Mouse (Mus musculus) erythroid progenitor cell, adult 5-6 weeks (primary cell): ENCODE measurements around the gene Gale. TPM values are rescaled to one million over a fixed set of nuclear protein-coding genes. Genes with fewer than 3 reads are reported as not detected.

ENCODE experiments used
- ATAC-seq: replicated peaks from 2 replicates; pipeline ENCODE4 v1.8.0; 2016; ENCODE audit warnings: moderate number of reproducible peaks, mild to moderate bottlenecking, moderate TSS enrichment, inconsistent platforms; ENCODE audit not compliant: poor library complexity, low FRiP score, severe bottlenecking
- total RNA-seq, 2 experiments: library from RNA; stranded (forward) in 1 of 2; stranded (reverse) in 1 of 2; fragments of 150-400 nt in 1 of 2; fragments of 186-747, 209-891 nt in 1 of 2; gene quantifications; 2 replicates each; pipeline versions ENCODE4 v1.2.3 to v1.2.4; 2015 to 2017; ENCODE audit warnings: low replicate concordance in 2 of 2

The Gale gene
- total RNA-seq, 2 experiments from 2014 or later = 3.6 to 6.3 TPM

- ATAC-seq = peak; percentile 69
Observed at GRCm38 (mm10) chr4:135941026-135941425, 22.5 kb upstream of the Gale start.

GRCm38 (mm10) chr4:135942193-135942592 lies 21.3 kb upstream of the Gale start:
- ATAC-seq = no peak

DNA sequence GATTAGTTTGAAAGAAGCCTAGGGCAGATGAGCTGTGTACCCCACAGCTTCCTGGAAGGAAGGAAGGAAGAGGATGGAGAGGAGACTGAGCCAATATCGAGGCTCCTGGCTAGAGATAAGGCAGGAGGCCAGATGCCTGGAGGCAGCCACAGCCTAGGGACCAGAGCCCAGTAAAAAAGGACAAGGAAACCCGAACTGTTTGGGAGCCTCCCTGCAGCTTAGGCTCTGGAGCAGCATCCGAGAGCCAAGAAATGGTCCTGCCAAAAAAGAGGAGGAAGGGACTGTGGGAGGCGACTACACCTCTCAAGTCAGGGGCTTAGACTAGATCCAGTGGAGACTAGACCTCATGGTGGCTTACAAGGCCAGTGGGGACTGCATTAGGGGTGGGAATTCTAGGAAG lies 20.1 kb upstream of the Gale start:
- no peak for ATAC-seq

DNA sequence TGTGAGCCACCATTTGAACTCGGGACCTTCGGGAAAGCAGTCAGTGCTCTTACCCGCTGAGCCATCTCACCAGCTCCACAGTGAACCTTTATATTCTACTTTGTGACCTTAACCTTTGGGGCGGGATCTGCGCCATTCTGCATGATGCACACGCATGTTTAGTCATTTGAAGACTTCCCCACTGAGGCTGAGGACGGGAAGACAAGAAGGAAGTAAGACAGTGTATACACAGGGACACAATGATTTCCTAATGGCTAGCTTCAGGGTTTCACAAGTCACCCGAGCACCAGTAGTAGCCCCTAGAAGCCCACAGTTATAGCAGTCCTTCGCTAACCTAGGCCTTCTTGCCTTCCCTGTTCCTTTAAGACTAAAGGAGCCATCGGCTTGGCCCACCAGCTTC lies 17.8 kb upstream of the Gale start:
- ATAC-seq = no peak

DNA sequence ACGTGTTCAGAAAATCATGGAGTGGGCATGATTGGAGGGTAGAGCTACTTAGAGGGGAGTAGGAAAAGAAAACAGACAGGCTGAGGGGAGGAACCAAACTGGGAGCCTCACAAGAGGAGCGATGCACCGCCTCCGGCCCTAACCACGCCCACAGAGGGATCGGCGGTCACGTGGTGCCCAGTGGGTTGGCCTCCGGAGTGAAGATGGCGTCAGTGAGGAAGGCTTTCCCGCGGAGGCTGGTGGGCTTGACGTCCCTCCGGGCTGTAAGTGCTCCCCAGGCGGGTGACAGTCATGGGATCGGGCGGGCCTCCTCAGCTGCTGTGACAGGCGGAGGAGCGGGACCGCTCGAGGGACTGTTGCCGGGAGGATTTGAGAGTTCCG lies 17.3 kb upstream of the Gale start, which contains the start of gene Hmgcl:
Gene Hmgcl, plus strand, starts transcription at position 171 of the 381 bp plus-strand sequence.
- ATAC-seq = peak; percentile 99

- ATAC-seq = peak; percentile 59
Observed at GRCm38 (mm10) chr4:135946659-135947301, 16.7 kb upstream of the Gale start.

DNA sequence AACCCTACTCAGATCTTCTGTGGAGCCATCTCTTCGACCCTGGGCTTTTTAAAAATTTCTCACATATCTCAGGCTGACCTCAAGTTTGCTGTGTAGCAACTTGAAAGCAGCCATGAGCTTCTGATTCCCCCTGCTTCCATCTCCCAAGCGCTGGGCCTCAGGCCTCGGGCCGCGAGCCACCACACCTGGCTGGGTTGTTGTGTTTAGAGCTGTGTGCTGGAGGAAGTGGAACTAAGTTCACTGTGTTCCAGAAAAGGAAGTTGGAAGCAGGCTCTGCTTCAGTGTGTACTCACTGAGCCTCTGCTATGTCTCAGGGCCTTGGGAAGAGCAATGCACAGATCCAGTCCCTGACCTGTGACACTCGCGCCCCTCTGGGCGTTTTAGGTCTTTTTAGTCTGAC lies 15.4 kb upstream of the Gale start:
- no peak for ATAC-seq

GRCm38 (mm10) chr4:135949475-135949874 lies 14.1 kb upstream of the Gale start:
- no peak for ATAC-seq

DNA sequence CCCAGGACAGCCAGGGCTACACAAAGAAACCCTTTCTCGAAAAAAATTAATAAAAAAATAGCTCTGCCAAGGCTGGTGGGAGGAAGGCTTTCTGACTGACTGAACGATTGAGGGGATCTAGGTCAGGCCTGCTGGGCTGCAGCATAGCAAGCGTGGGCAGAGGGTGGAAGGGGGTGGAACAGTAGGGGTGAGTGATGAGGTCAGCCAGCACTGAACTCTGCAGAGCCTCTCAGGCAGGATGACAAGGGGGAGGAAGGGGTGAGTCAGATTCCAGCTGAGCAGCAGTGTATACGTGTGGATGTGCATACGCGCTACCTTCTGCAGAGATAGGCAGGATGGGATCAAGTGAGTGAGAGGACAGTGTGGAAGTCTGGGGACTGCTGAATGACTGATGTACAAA lies 13.6 kb upstream of the Gale start:
- ATAC-seq = no peak

DNA sequence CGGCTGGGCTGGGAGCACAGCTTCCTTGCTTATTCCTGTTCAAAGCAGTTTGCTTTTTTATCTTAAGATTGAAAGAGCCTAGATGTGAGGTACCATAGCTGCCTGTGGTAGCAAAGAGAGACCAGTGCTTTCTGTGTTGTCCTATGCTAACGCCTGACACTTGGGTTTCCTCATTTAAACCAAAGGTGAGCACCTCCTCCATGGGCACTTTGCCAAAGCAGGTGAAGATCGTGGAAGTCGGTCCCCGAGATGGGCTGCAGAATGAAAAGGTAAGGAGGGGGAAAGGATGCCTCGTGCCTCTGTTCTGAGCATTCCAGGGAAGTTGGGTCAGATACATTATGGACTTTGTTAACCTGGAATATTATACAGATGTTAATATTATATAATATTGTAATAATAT lies 13.2 kb upstream of the Gale start:
- no peak for ATAC-seq

- ATAC-seq = no peak
Observed at GRCm38 (mm10) chr4:135951505-135951904, 12.0 kb upstream of the Gale start.

- no peak for ATAC-seq
Observed at GRCm38 (mm10) chr4:135953179-135953578, 10.3 kb upstream of the Gale start.

- ATAC-seq = peak; percentile 79
Observed at GRCm38 (mm10) chr4:135954241-135954640, 9.3 kb upstream of the Gale start.

DNA sequence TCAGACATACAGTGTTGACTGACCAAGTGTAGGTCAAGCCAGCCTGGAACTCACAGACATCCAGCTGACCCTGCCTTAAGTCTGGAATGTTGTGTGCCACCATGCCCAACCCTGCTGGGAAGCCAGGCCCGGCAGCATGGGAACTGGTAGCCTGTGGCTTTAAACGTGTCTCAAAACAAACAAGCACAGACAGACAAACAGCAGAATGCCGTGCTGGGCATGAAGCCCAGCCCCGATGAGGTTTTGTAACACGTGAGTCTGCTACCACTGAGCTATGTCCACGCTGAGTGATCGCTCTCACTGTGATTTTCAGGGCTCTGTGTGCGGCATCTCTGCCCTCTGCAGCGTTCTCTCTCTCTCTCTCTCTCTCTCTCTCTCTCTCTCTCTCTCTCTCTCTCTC lies 7.6 kb upstream of the Gale start:
- no peak for ATAC-seq

- ATAC-seq = no peak
Observed at GRCm38 (mm10) chr4:135958354-135958753, 5.2 kb upstream of the Gale start.

- ATAC-seq = peak; percentile 44; the same call in 1 of the 2 replicates
Observed at GRCm38 (mm10) chr4:135960717-135961116, 2.8 kb upstream of the Gale start.

- no peak for ATAC-seq
Observed at GRCm38 (mm10) chr4:135961709-135962108, 1.8 kb upstream of the Gale start.

- ATAC-seq = no peak
Observed at GRCm38 (mm10) chr4:135962198-135962597, 1.3 kb upstream of the Gale start.

GRCm38 (mm10) chr4:135962946-135963345 lies 581 bp upstream of the Gale start:
- ATAC-seq = no peak

DNA sequence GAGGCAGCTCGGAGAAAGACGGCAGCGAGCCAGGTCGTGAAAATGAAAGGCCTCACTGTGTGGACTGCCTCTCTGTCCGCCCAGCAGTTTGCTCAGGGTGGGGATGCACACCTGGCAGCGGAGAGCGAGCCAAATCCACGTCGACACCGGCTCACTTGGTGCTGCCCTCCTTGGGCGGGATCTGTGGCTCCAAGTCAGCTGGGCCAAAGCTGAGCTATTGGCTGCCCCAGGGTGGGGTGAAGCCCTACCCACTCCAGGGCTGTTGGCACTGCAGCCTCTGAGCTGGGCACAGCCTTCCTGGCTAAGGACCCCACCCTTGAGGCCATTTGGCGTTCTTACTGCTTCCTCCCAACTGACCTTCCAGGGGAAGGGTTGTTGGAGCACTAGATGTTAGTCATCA lies 899 bp downstream of the Gale start:
- peak; percentile 64 for ATAC-seq

DNA sequence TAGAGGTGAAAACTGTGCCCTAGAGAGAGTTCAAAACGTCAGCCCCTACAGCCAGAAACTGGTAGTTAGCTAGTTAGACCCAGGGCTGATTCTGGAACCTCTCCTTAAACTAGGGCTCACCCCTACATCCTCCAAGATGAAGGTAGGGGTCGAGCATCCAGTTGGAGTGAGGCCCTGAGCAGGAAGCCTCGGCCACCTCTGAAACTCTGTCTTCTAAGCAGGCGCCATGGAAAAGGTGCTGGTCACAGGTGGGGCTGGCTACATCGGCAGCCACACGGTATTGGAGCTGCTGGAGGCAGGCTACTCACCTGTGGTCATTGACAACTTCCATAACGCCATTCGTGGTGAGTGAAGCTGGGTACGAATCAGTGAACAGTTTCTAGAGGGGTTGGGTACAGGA lies 1.6 kb downstream of the Gale start:
- no peak for ATAC-seq

DNA sequence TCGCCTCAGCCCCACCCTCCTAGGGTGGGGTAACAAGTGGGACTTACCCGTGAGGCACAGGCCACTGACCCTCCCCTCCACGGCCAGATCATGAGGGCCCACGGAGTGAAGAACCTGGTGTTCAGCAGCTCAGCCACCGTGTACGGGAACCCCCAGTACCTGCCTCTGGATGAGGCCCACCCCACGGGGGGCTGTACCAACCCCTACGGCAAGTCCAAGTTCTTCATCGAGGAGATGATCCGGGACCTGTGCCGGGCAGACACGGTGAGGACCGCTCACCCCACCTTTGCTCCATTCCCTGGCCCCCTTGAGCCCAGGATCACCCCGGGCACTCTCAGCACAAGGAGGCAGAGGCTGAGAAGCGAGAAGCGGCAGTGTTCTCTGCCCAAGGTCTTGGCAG lies 2.8 kb downstream of the Gale start:
- ATAC-seq = no peak
